Comparison of ENCODE assay signal across 14 mouse cellular contexts in the genomic region with DNA sequence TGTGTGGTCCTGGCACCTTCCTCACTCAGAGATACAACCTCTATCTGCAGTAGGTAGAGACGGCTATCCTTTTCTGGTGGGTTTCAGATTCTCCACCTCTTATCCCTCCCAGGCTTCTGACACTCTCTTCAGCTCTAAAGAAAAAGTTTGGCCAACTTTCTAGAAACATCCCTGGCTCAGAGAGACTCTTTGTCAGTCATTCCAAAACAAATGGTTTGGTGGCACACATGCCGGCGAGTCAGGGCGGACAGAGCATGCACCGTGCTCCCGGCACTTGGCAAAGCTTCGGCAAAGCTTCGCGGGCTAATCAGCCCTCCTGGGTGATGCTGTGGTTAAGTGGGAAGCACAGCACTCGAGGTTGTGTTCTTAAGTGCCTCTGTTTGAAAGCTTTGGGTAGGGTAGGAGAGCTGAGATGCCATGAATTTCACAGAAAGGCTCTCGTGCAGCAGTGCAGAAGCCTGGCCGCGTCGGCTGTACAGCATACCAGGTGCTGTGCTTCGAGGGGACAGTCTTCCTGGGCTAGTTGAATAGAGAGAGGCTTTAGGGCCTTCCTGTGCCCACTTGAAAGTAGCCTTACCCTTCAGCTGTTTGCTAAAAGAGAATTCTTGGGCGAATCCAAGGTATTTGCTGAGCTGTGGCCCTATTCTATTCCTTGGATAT. TPM values are rescaled to one million over a fixed set of nuclear protein-coding genes. Genes with fewer than 3 reads are reported as not detected.
A peak's percentile ranks its signal among the peaks of the same experiment; 100 is the strongest.
DNase-seq lines count a peak whose midpoint lies in the region; ATAC-seq and TF ChIP-seq lines count a peak whose summit lies in the region.
"Had no signal": no experiment of that assay in that cellular context is flagged by ENCODE, and none has a peak within 500 bp of the region (broad histone marks: within the 10 kb centered on the region; RNA-seq: fewer than 3 reads in every experiment).

No protein-coding gene starts in this region.

- H3K4me2 ChIP-seq in forebrain, embryonic 15.5 days (replicated peaks): no peak overlapping the region
- no peak overlapping the region for H3K4me2 ChIP-seq in forebrain, embryonic 14.5 days (ENCODE audit: low read length)
- H3K4me2 ChIP-seq: embryonic facial prominence, embryonic 15.5 days had no signal

- WGBS in forebrain, embryonic 15.5 days: 78% methylated on average over 16 of the region's 16 CpGs
- 86% methylated on average over 16 of the region's 16 CpGs for WGBS in forebrain, embryonic 14.5 days
- WGBS in lung, adult 2 months: 64% methylated on average over 16 of the region's 16 CpGs

- H3K36me3 ChIP-seq in forebrain, embryonic 15.5 days: peaks cover 82% of the 10 kb centered on the region
- H3K36me3 ChIP-seq in forebrain, embryonic 14.5 days (ENCODE audit: control insufficient read depth, insufficient read depth, low read length): peaks cover 91% of the 10 kb centered on the region
- H3K36me3 ChIP-seq in MEL (ENCODE audit: control insufficient read depth in 1 of 2, insufficient read depth in 2 of 2, low read length in 2 of 2): peaks cover 17 to 53% of the 10 kb centered on the region in 2 experiments

- TF ChIP-seq EP300 in MEL (IDR thresholded peaks at IDR 0.05; ENCODE audit: low read depth in 1 of 2, low read length in 2 of 2): no peak

- 0 out of 2 replicates have a peak overlapping the region, but pooled peaks have one; percentile 0 for H3K27ac ChIP-seq in forebrain, embryonic 15.5 days (replicated peaks)
- no peak overlapping the region for H3K27ac ChIP-seq in forebrain, embryonic 14.5 days (ENCODE audit: low read depth, low read length)
- H3K27ac ChIP-seq in MEL (ENCODE audit: control insufficient read depth, low read depth, low read length): no peak overlapping the region
- H3K27ac ChIP-seq: embryonic facial prominence, embryonic 15.5 days; stomach, postnatal 0 days had no signal

- no peak overlapping the region for H3K4me3 ChIP-seq in forebrain, embryonic 15.5 days
- no peak overlapping the region for H3K4me3 ChIP-seq in forebrain, embryonic 14.5 days (ENCODE audit: low read depth, low read length)
- no peak overlapping the region for H3K4me3 ChIP-seq in lung, adult 2 months (replicated peaks; ENCODE audit: extremely low read depth, low read depth, low read length)
- H3K4me3 ChIP-seq in MEL (ENCODE audit: control insufficient read depth in 1 of 2, insufficient read depth in 1 of 2, low read depth in 2 of 2, low read length in 2 of 2): no peak overlapping the region
- H3K4me3 ChIP-seq: embryonic facial prominence, embryonic 15.5 days; megakaryocyte, embryonic 14.5 days had no signal

- TF ChIP-seq POLR2A in lung, adult 2 months (IDR thresholded peaks at IDR 0.05; ENCODE audit: borderline replicate concordance, extremely low read depth, low read depth, low read length): no peak
- no peak; a peak in 1 of 4 replicates for TF ChIP-seq POLR2A in MEL (IDR thresholded peaks at IDR 0.05; ENCODE audit: control insufficient read depth in 1 of 2, insufficient read depth in 1 of 2, low read depth in 1 of 2, low read length in 2 of 2, poor library complexity in 1 of 2)

- no peak for ATAC-seq in forebrain, embryonic 15.5 days (replicated peaks)
- no peak for ATAC-seq in forebrain, embryonic 14.5 days
- ATAC-seq: hindbrain, embryonic 16.5 days had no signal

- H3K9me3 ChIP-seq in forebrain, embryonic 15.5 days: no peaks in the 10 kb centered on the region
- no peaks in the 10 kb centered on the region for H3K9me3 ChIP-seq in forebrain, embryonic 14.5 days (replicated peaks; ENCODE audit: control insufficient read depth, low read length)
- H3K9me3 ChIP-seq in MEL (replicated peaks; ENCODE audit: insufficient read depth, low read length): no peaks in the 10 kb centered on the region
- H3K9me3 ChIP-seq: embryonic facial prominence, embryonic 15.5 days; megakaryocyte, embryonic 14.5 days had no signal

- peaks cover 5% of the 10 kb centered on the region; the same call in 1 of the 2 replicates for H3K79me2 ChIP-seq in MEL (ENCODE audit: control insufficient read depth, insufficient read depth, low read length, poor library complexity)

- H3K9ac ChIP-seq in forebrain, embryonic 15.5 days (replicated peaks): no peak overlapping the region
- H3K9ac ChIP-seq in forebrain, embryonic 14.5 days (ENCODE audit: low read length): no peak overlapping the region
- no peak overlapping the region for H3K9ac ChIP-seq in MEL (ENCODE audit: control insufficient read depth, low read depth, low read length, poor library complexity, severe bottlenecking)
- H3K9ac ChIP-seq: embryonic facial prominence, embryonic 15.5 days had no signal

- TF ChIP-seq CTCF in lung, adult 2 months (IDR thresholded peaks at IDR 0.05; ENCODE audit: insufficient read depth, low read length): no peak
- no peak for TF ChIP-seq CTCF in MEL (IDR thresholded peaks at IDR 0.05 in 2 of 3, conservative IDR thresholded peaks at IDR 0.05 in 1 of 3; ENCODE audit: control insufficient read depth in 1 of 3, insufficient read depth in 1 of 3, low read depth in 2 of 3, low read length in 3 of 3, poor library complexity in 1 of 3, severe bottlenecking in 1 of 3)

- no peak for TF ChIP-seq RAD21 in MEL (IDR thresholded peaks at IDR 0.05; ENCODE audit: low read depth, low read length)

- DNase-seq in forebrain, embryonic 14.5 days (ENCODE audit: low spot score): no peak
- DNase-seq in lung, adult 2 months: peak; percentile 19
- DNase-seq in lung, postnatal 14 days: no peak
- DNase-seq in MEL (ENCODE audit: low read depth, low spot score): peak; percentile 43
- peak; percentile 13 for DNase-seq in neural tube, embryonic 10.5 days (ENCODE audit: extremely low spot score, low spot score)
- no peak for DNase-seq in kidney, postnatal 4 days
- no peak for DNase-seq in layer of hippocampus, adult 8-10 months (ENCODE audit: low spot score in 2 of 2)
- DNase-seq: gastrocnemius, postnatal 25 days; layer of hippocampus, postnatal 36 days had no signal

- H3K4me1 ChIP-seq in forebrain, embryonic 15.5 days: peaks cover 57% of the 10 kb centered on the region
- peaks cover 5% of the 10 kb centered on the region for H3K4me1 ChIP-seq in forebrain, embryonic 14.5 days (ENCODE audit: control insufficient read depth, insufficient read depth, low read length)
- peaks cover 6% of the 10 kb centered on the region for H3K4me1 ChIP-seq in lung, adult 2 months (ENCODE audit: control insufficient read depth, insufficient read depth, low read length)
- H3K4me1 ChIP-seq in MEL (ENCODE audit: control insufficient read depth in 1 of 2, insufficient read depth in 2 of 2, low read length in 2 of 2): peaks cover 4 to 20% of the 10 kb centered on the region in 2 experiments

- no peaks in the 10 kb centered on the region for H3K27me3 ChIP-seq in forebrain, embryonic 15.5 days
- no peaks in the 10 kb centered on the region for H3K27me3 ChIP-seq in forebrain, embryonic 14.5 days (replicated peaks; ENCODE audit: control insufficient read depth, insufficient read depth, low read length)
- H3K27me3 ChIP-seq in MEL (ENCODE audit: control insufficient read depth in 1 of 2, insufficient read depth in 2 of 2, low read length in 2 of 2): no peaks in the 10 kb centered on the region
- H3K27me3 ChIP-seq: embryonic facial prominence, embryonic 15.5 days; megakaryocyte, embryonic 14.5 days had no signal

TF ChIP-seq in MEL, 35 proteins besides CTCF, POLR2A, EP300 and RAD21:
- TF ChIP-seq ZMIZ1 (IDR thresholded peaks at IDR 0.05; ENCODE audit: low read depth, low read length): peak; percentile 67; the same call in 1 of the 2 replicates
- TF ChIP-seq BHLHE40 (IDR thresholded peaks at IDR 0.05; ENCODE audit: borderline replicate concordance, low read depth, low read length): no peak

RNA-seq across cellular contexts. Expression of a gene that starts 11.5 kb away (rescaled TPM):
- polyA plus RNA-seq in forebrain, embryonic 15.5 days (2015; fragmentation: Nextera tagmentation; extraction: Ambion mirVana): 253 and 267 TPM in 2 replicates
- 220 and 266 TPM in 2 replicates for polyA plus RNA-seq in forebrain, embryonic 14.5 days (2014; fragmentation: Nextera tagmentation; extraction: Ambion mirVana)
- polyA plus RNA-seq in lung, adult 2 months (2012; rRNA removed): 289 and 384 TPM in 2 replicates
- 392 and 554 TPM in 2 replicates for total RNA-seq in MEL (2012; rRNA removed)
- 100 to 1,000 TPM in 1 of 2 experiments, 10 to 100 TPM in 1; 47.4 to 593 TPM for polyA plus RNA-seq in MEL (2012; ENCODE audit: insufficient read depth in 1 of 2, insufficient read length in 2 of 2, low read depth in 1 of 2, low replicate concordance in 2 of 2, missing spikeins in 1 of 2)
- total RNA-seq in layer of hippocampus, adult 8-10 months (2022): 100 to 1,000 TPM; 662 to 773 (median 703) TPM

RNA-seq across cellular contexts. Expression of a gene that starts 27.9 kb away (rescaled TPM):
- 0.15 and 0.23 TPM in 2 replicates for polyA plus RNA-seq in forebrain, embryonic 15.5 days (2015; fragmentation: Nextera tagmentation; extraction: Ambion mirVana)
- 0.10 and 0.42 TPM in 2 replicates for polyA plus RNA-seq in forebrain, embryonic 14.5 days (2014; fragmentation: Nextera tagmentation; extraction: Ambion mirVana)
- polyA plus RNA-seq in lung, adult 2 months (2012; rRNA removed): 0.46 and 0.97 TPM in 2 replicates
- total RNA-seq in MEL (2012; rRNA removed): 0.16 and 0.31 TPM in 2 replicates
- polyA plus RNA-seq in MEL (2012; ENCODE audit: insufficient read depth in 1 of 2, insufficient read length in 2 of 2, low read depth in 1 of 2, low replicate concordance in 2 of 2, missing spikeins in 1 of 2): under 1 TPM in 1 of 2 experiments, not detected in 1; 0.36 TPM
- 1 to 10 TPM; 2.3 to 3.0 (median 2.7) TPM for total RNA-seq in layer of hippocampus, adult 8-10 months (2022)

Comparison
In these comparisons a context has a peak if more than half of its experiments do, and no peak if none do; other contexts are left out.
1. DNase-seq: peak in lung, adult 2 months (single experiment), MEL (single experiment) and neural tube, embryonic 10.5 days (single experiment); none in forebrain, embryonic 14.5 days (single experiment), lung, postnatal 14 days (single experiment), kidney, postnatal 4 days (0 of 2) and layer of hippocampus, adult 8-10 months (0 of 2).